Mouse (Mus musculus): ENCODE results near the gene Tcf7. TPM values are rescaled to one million over a fixed set of nuclear protein-coding genes. Genes with fewer than 3 reads are reported as not detected.

The Tcf7 gene
- polyA plus RNA-seq, 1 experiment from 2014 or later, result 6.9 TPM

DNA sequence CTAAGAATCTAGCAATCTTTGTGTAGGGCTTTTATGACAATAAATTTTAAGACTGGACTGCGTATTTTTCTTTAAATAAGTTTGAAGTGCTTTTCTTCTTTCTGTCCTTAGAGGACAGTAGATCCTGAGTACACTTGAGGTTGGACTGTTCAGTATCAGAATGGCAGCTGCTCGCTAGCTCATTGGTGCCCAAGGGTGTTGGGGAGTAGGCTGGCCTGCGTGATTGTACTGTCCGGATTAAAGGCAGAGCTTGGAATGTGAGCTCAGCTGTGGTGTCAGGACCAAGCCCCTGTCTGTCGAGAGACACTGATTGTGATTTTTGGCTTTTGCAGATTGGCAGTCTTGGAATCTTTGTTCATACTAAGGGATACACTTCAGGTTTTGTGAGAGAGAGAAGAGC, 31.0 kb downstream of the Tcf7 start:
- Histone ChIP-seq H3K4me3 (ENCODE audit: low read depth, low read length) (no peak overlapping the region), H3K27me3 (ENCODE audit: control insufficient read depth, insufficient read depth, low read length) (no peaks in the 10 kb centered on the region), H3K4me2 (replicated peaks; ENCODE audit: low read depth, low read length) (no peak overlapping the region), H3K36me3 (ENCODE audit: control insufficient read depth, insufficient read depth, low read length) (no peaks in the 10 kb centered on the region; the same call in 1 of the 2 replicates), H3K27ac (ENCODE audit: low read depth, low read length) (no peak overlapping the region), H3K4me1 (replicated peaks; ENCODE audit: control insufficient read depth, insufficient read depth, low read length) (no peaks in the 10 kb centered on the region), H3K9me3 (ENCODE audit: control insufficient read depth, low read length) (no peaks in the 10 kb centered on the region), H3K9ac (ENCODE audit: low read depth, low read length) (no peak overlapping the region)
- 87% methylated on average over 5 of the region's 5 CpGs for WGBS
- ATAC-seq (ENCODE audit: low FRiP score) (no peak), DNase-seq (ENCODE audit: low spot score) (no peak)

DNA sequence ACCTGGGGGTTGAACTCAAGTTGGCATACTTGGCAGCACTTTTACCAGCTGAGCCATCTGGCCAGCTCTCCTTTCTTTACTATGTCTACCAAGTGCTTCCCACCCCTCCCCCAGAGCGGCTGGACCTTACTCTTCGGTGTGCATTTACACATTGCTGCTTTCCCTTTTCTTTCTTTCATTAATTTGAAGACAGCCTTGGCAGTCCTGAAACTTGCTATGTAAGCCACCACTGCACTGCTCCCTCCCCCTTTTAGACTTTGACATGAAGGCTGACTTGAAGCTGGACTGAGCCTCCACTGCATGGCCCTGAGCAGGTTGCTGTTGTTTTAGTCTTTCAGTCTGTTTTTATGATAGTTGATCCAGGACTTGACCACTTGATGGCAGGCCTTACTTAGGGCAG, 33.4 kb downstream of the Tcf7 start:
- H3K9ac ChIP-seq (ENCODE audit: low read depth, low read length), result no peak overlapping the region
- H3K27me3 ChIP-seq (ENCODE audit: control insufficient read depth, insufficient read depth, low read length), result no peaks in the 10 kb centered on the region
- H3K36me3 ChIP-seq (ENCODE audit: control insufficient read depth, insufficient read depth, low read length), result no peaks in the 10 kb centered on the region; the same call in 1 of the 2 replicates
- H3K4me3 ChIP-seq (ENCODE audit: low read depth, low read length), result no peak overlapping the region
- no peaks in the 10 kb centered on the region for H3K9me3 ChIP-seq (ENCODE audit: control insufficient read depth, low read length)
- H3K4me1 ChIP-seq (replicated peaks; ENCODE audit: control insufficient read depth, insufficient read depth, low read length), result no peaks in the 10 kb centered on the region
- no peak overlapping the region for H3K27ac ChIP-seq (ENCODE audit: low read depth, low read length)
- ATAC-seq (ENCODE audit: low FRiP score) (no peak), DNase-seq (ENCODE audit: low spot score) (no peak)
- H3K4me2 ChIP-seq (replicated peaks; ENCODE audit: low read depth, low read length), result no peak overlapping the region
- WGBS, result 93% methylated on average over 2 of the region's 2 CpGs

DNA sequence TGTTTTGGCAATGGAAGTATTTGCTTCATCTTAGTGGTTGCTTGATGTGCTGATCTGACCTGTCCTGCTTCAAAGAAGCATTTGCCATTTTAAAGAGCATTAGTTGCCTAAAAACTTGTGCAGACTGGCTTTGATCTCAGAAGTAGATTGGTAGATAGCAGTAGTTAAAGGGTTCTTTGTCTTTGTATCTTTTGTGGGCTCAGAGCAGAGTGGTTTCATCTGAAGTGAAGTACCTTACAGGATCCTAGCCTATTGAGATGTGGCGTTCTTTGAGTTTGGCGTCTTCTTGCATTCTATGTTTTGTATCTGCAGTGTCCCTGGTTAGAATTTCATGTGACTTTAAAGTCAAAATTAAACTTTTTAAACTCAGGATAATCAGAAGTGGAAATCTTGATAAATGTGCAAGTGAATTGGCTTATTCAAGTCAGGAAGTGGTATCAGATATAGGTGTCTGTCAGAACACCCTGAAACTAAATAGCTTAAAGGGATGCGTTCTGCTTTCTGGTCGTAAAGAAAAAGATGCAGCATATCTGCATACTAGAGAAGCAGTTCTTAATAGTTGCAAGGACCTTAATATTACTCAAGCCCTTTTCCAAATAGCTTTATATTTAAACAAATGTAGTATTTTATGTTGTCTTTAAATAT, 41.8 kb downstream of the Tcf7 start:
- H3K9me3 ChIP-seq (ENCODE audit: control insufficient read depth, low read length), result no peaks in the 10 kb centered on the region
- no peak overlapping the region for H3K27ac ChIP-seq (ENCODE audit: low read depth, low read length)
- no peak overlapping the region for H3K4me3 ChIP-seq (ENCODE audit: low read depth, low read length)
- H3K27me3 ChIP-seq (ENCODE audit: control insufficient read depth, insufficient read depth, low read length), result no peaks in the 10 kb centered on the region
- no peak overlapping the region for H3K4me2 ChIP-seq (replicated peaks; ENCODE audit: low read depth, low read length)
- DNase-seq (ENCODE audit: low spot score) (no peak), ATAC-seq (ENCODE audit: low FRiP score) (no peak)
- H3K36me3 ChIP-seq (ENCODE audit: control insufficient read depth, insufficient read depth, low read length), result 0 out of 2 replicates have a peak, but pooled peaks cover 2% of the 10 kb centered on the region
- no peak overlapping the region for H3K9ac ChIP-seq (ENCODE audit: low read depth, low read length)
- 93% methylated on average over 4 of the region's 4 CpGs for WGBS
- no peaks in the 10 kb centered on the region for H3K4me1 ChIP-seq (replicated peaks; ENCODE audit: control insufficient read depth, insufficient read depth, low read length)

DNA sequence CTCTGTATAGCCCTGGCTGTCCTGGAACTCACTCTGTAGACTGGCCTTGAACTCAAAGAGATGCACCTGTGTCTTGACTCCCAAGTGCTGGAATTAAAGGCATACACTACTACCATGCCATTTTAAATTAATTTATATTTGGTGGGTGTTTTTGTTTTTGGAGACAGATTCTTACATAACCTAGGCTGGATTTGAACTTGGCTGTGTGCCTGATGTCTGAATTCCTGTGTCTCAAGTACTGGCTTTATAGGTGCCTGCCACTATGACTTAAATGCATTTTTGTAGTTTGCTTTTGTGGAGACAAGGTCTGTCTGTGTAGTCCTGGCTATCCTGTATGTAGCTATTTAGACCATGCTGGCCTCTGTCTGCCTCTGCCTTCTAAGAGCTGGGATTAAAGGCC, 48.3 kb downstream of the Tcf7 start:
- no peak overlapping the region for H3K27ac ChIP-seq (ENCODE audit: low read depth, low read length)
- H3K9ac ChIP-seq (ENCODE audit: low read depth, low read length), result no peak overlapping the region
- no peak for ATAC-seq (ENCODE audit: low FRiP score)
- H3K36me3 ChIP-seq (ENCODE audit: control insufficient read depth, insufficient read depth, low read length), result 0 out of 2 replicates have a peak, but pooled peaks cover 2% of the 10 kb centered on the region
- H3K4me3 ChIP-seq (ENCODE audit: low read depth, low read length), result no peak overlapping the region
- no peaks in the 10 kb centered on the region for H3K27me3 ChIP-seq (ENCODE audit: control insufficient read depth, insufficient read depth, low read length)
- H3K4me1 ChIP-seq (replicated peaks; ENCODE audit: control insufficient read depth, insufficient read depth, low read length), result no peaks in the 10 kb centered on the region
- no peaks in the 10 kb centered on the region for H3K9me3 ChIP-seq (ENCODE audit: control insufficient read depth, low read length)
- DNase-seq (ENCODE audit: low spot score), result no peak
- H3K4me2 ChIP-seq (replicated peaks; ENCODE audit: low read depth, low read length), result no peak overlapping the region

DNA sequence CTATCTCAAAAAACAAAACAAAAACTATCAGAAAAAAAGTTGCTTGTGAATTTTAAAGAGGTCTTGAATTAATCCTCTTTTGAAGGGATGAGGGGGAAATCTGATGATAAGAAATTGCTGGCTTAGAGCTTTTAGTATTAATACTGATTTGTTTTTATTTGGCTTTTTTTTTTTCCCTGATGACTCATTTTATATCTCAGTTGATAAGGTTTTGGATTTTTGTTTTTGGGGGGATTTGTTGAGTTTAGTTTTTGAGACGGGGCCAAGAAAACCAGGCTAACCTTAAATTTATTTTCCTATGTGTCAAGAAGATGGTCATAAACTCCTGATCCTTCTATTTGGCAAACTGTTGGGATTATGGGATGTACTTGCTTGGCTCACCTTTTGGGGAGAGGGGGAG, 48.9 kb downstream of the Tcf7 start:
- Histone ChIP-seq H3K27ac (ENCODE audit: low read depth, low read length) (no peak overlapping the region), H3K4me3 (ENCODE audit: low read depth, low read length) (no peak overlapping the region), H3K27me3 (ENCODE audit: control insufficient read depth, insufficient read depth, low read length) (no peaks in the 10 kb centered on the region), H3K9me3 (ENCODE audit: control insufficient read depth, low read length) (no peaks in the 10 kb centered on the region), H3K4me1 (replicated peaks; ENCODE audit: control insufficient read depth, insufficient read depth, low read length) (no peaks in the 10 kb centered on the region), H3K9ac (ENCODE audit: low read depth, low read length) (no peak overlapping the region), H3K4me2 (replicated peaks; ENCODE audit: low read depth, low read length) (no peak overlapping the region), H3K36me3 (ENCODE audit: control insufficient read depth, insufficient read depth, low read length) (0 out of 2 replicates have a peak, but pooled peaks cover 2% of the 10 kb centered on the region)
- WGBS, result 93% methylated on average over 1 of the region's 1 CpGs
- no peak for DNase-seq (ENCODE audit: low spot score)
- no peak for ATAC-seq (ENCODE audit: low FRiP score)

DNA sequence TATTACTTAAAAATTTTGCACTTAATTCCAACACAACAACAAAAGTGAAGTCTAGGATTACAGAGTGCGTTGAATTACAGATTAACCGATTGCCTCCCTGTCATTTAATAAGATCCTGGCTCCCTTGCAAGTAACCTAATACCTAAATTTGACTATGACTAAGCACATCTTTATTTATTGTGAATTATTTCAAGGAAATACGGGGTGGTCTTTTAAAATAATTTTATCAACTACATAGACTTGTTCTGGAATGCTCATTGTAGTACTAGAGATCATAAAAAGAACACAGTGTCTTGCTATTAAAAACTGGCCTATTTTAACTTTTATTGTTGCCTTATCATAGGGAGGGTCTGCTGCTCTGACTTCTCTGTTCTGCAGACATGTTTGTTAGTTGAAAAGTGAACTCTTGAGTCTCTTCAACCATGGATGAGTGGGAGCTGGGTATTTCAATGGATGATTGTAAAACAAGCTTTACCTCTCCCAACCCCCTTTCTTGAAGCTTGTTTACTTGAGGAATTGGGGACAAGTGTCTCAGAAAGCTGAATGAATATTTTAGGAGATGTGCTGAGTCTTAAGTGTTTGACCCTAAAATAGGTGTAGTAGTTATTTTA, 49.7 kb downstream of the Tcf7 start:
- H3K9ac ChIP-seq (ENCODE audit: low read depth, low read length), result peak overlapping the region; percentile 99; the same call in 1 of the 2 replicates
- DNase-seq (ENCODE audit: low spot score) (no peak), ATAC-seq (ENCODE audit: low FRiP score) (no peak)
- 35% methylated on average over 3 of the region's 3 CpGs for WGBS
- peak overlapping the region; percentile 80 for H3K4me2 ChIP-seq (replicated peaks; ENCODE audit: low read depth, low read length)
- H3K27ac ChIP-seq (ENCODE audit: low read depth, low read length), result no peak overlapping the region
- no peaks in the 10 kb centered on the region for H3K9me3 ChIP-seq (ENCODE audit: control insufficient read depth, low read length)
- H3K27me3 ChIP-seq (ENCODE audit: control insufficient read depth, insufficient read depth, low read length), result no peaks in the 10 kb centered on the region
- H3K4me3 ChIP-seq (ENCODE audit: low read depth, low read length), result peak overlapping the region; percentile 100
- H3K4me1 ChIP-seq (replicated peaks; ENCODE audit: control insufficient read depth, insufficient read depth, low read length), result no peaks in the 10 kb centered on the region
- 0 out of 2 replicates have a peak, but pooled peaks cover 2% of the 10 kb centered on the region for H3K36me3 ChIP-seq (ENCODE audit: control insufficient read depth, insufficient read depth, low read length)

DNA sequence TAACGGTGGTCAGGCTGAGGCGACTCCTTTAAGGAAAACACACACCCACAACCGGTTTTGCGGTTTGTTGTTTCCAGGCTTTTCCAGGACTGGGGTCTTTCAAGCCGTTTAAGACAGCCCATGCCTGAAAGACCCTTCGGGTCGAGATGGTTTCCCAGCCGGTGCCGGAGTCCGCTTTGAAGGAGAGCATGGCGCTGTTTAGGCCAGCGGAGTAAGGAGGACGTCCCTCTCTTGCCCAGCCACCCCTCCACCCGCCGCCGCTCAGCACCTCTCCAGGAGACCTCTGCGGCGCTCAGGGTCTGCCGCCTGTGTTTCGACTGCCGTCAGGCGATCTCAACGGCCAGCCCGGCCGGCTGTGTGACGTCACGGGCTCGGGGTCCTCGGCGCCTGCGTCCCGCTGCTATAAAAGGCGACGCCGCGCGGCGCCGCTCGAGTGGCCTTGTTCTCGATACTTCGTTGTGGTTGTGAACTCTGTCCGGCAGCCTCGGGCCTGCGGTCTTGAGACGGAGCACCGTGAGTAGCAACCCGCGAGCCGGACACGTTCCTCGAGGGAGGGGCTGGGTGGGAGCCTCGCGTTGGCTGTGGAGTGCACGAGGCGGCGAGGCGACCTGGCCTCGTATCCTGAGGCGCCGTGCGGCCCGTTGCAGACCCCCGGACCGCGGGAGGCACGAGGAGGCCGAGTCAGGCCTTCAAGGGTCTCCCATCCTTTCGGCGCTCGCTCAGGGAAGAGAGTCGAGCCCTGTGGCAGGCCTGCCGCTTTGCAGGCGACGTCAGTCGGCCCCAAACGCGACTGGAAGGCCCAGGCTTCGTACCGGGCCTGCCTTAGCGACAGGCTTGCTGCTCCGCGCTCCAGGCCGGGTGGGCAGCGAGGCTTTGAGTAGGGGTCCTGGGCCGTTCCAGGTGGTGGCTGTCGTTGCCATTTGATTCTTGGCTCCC, 50.9 kb downstream of the Tcf7 start, which contains the start of gene Skp1a:
Gene Skp1a, plus strand, starts transcription at position 390 of the 936 bp plus-strand sequence.
- peak within 1 kb of the TSS; percentile 99 for H3K9ac ChIP-seq (ENCODE audit: low read depth, low read length)
- no peaks in the 10 kb centered on the region for H3K27me3 ChIP-seq (ENCODE audit: control insufficient read depth, insufficient read depth, low read length)
- DNase-seq (ENCODE audit: low spot score) (peak; percentile 94), ATAC-seq (ENCODE audit: low FRiP score) (peak; percentile 92)
- peak within 1 kb of the TSS; percentile 100 for H3K4me3 ChIP-seq (ENCODE audit: low read depth, low read length)
- H3K27ac ChIP-seq (ENCODE audit: low read depth, low read length), result peak within 1 kb of the TSS; percentile 98
- no peaks in the 10 kb centered on the region for H3K4me1 ChIP-seq (replicated peaks; ENCODE audit: control insufficient read depth, insufficient read depth, low read length)
- H3K9me3 ChIP-seq (ENCODE audit: control insufficient read depth, low read length), result no peaks in the 10 kb centered on the region
- WGBS, result under 1% methylated on average over 87 of the region's 87 CpGs
- peak within 1 kb of the TSS; percentile 80 for H3K4me2 ChIP-seq (replicated peaks; ENCODE audit: low read depth, low read length)
- no peaks in the 10 kb centered on the region for H3K36me3 ChIP-seq (ENCODE audit: control insufficient read depth, insufficient read depth, low read length)

DNA sequence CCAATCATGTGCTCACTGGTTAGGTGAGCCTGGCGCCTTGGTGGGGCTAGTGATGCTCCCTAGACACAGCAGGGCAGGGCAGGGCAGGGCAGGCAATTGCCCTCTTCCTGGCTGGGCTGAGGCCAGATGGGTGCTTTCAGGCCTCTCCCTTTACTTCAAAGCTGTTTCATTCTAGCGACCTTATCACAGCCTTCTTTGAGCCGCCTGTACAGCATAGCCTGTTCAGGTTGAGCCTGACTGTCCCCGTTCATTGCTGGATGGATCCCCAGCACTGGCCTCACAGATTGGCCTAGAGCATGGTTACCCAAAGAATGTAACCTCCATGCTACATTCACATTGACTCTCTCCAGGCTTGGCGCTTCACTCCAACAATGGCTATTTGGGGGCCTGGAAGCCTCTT, 52.1 kb downstream of the Tcf7 start:
- no peak for ATAC-seq (ENCODE audit: low FRiP score)
- H3K27ac ChIP-seq (ENCODE audit: low read depth, low read length), result no peak overlapping the region
- 56% methylated on average over 5 of the region's 5 CpGs for WGBS

More for the DNA sequence above, 52.1 kb downstream of the Tcf7 start:
- Histone ChIP-seq H3K4me1 (replicated peaks; ENCODE audit: control insufficient read depth, insufficient read depth, low read length) (no peaks in the 10 kb centered on the region), H3K36me3 (ENCODE audit: control insufficient read depth, insufficient read depth, low read length) (no peaks in the 10 kb centered on the region), H3K27me3 (ENCODE audit: control insufficient read depth, insufficient read depth, low read length) (no peaks in the 10 kb centered on the region), H3K4me2 (replicated peaks; ENCODE audit: low read depth, low read length) (peak overlapping the region; percentile 80), H3K9me3 (ENCODE audit: control insufficient read depth, low read length) (no peaks in the 10 kb centered on the region), H3K9ac (ENCODE audit: low read depth, low read length) (peak overlapping the region; percentile 99; the same call in 1 of the 2 replicates), H3K4me3 (ENCODE audit: low read depth, low read length) (peak overlapping the region; percentile 100; the same call in 1 of the 2 replicates)
- no peak for DNase-seq (ENCODE audit: low spot score)

All from hindbrain, embryonic 11.5 days (tissue).